8 mouse cellular contexts compared by ENCODE assay signal in genomic region chr6:127155468-127155867, GRCm38 (mm10). TPM values are rescaled to one million over a fixed set of nuclear protein-coding genes. Genes with fewer than 3 reads are reported as not detected.
DNase-seq lines count a peak whose midpoint lies in the region; ATAC-seq lines count a peak whose summit lies in the region.

No protein-coding gene starts in this region.

- WGBS in heart, embryonic 12.5 days = 2% methylated on average over 15 of the region's 15 CpGs
- WGBS in limb, embryonic 10.5 days = under 1% methylated on average over 15 of the region's 15 CpGs
- under 1% methylated on average over 15 of the region's 15 CpGs for WGBS in midbrain, embryonic 15.5 days

- H3K9me3 ChIP-seq in heart, embryonic 12.5 days (replicated peaks) = no peaks in the 10 kb centered on the region
- H3K9me3 ChIP-seq in limb, embryonic 10.5 days (replicated peaks) = no peaks in the 10 kb centered on the region
- H3K9me3 ChIP-seq in midbrain, embryonic 15.5 days = no peaks in the 10 kb centered on the region

- no peak overlapping the region for H3K27ac ChIP-seq in heart, embryonic 12.5 days (ENCODE audit: poor library complexity, severe bottlenecking)
- peak overlapping the region; percentile 97 for H3K27ac ChIP-seq in limb, embryonic 10.5 days
- no peak overlapping the region for H3K27ac ChIP-seq in midbrain, embryonic 15.5 days

- H3K27me3 ChIP-seq in heart, embryonic 12.5 days (replicated peaks) = 0 out of 2 replicates have a peak, but pooled peaks cover 4% of the 10 kb centered on the region
- H3K27me3 ChIP-seq in limb, embryonic 10.5 days (ENCODE audit: low read depth, poor library complexity, severe bottlenecking) = no peaks in the 10 kb centered on the region
- H3K27me3 ChIP-seq in midbrain, embryonic 15.5 days (replicated peaks) = peaks cover 42% of the 10 kb centered on the region

- H3K36me3 ChIP-seq in heart, embryonic 12.5 days = no peaks in the 10 kb centered on the region
- no peaks in the 10 kb centered on the region for H3K36me3 ChIP-seq in limb, embryonic 10.5 days
- no peaks in the 10 kb centered on the region for H3K36me3 ChIP-seq in midbrain, embryonic 15.5 days (replicated peaks)

- peak overlapping the region; percentile 71 for H3K9ac ChIP-seq in heart, embryonic 12.5 days
- no peak overlapping the region for H3K9ac ChIP-seq in midbrain, embryonic 15.5 days

- peak overlapping the region; percentile 83 for H3K4me3 ChIP-seq in heart, embryonic 12.5 days
- H3K4me3 ChIP-seq in limb, embryonic 10.5 days = peak overlapping the region; percentile 75
- peak overlapping the region; percentile 31 for H3K4me3 ChIP-seq in midbrain, embryonic 15.5 days

- peak; percentile 44 to 63 for DNase-seq in CD8-positive naive resting alpha-beta T cell, adult 2 months (ENCODE audit: low read depth in 2 of 2, low spot score in 2 of 2)
- peak; percentile 69 for DNase-seq in adrenal gland, adult 2 months
- DNase-seq in limb, embryonic 10.5 days (ENCODE audit: low spot score) = peak; percentile 48
- no peak for DNase-seq in layer of hippocampus, adult 9-11 months
- no peak for DNase-seq in spleen, adult 12 weeks (ENCODE audit: low spot score)

- no peak for ATAC-seq in heart, embryonic 12.5 days (ENCODE audit: insufficient number of reproducible peaks, low FRiP score)
- no peak for ATAC-seq in midbrain, embryonic 15.5 days (replicated peaks)
- ATAC-seq in frontal cortex, adult (ENCODE audit: low TSS enrichment) = no peak

- peak overlapping the region; percentile 91 for H3K4me2 ChIP-seq in heart, embryonic 12.5 days
- H3K4me2 ChIP-seq in midbrain, embryonic 15.5 days = peak overlapping the region; percentile 74

- H3K4me1 ChIP-seq in heart, embryonic 12.5 days (replicated peaks) = peaks cover 34% of the 10 kb centered on the region
- peaks cover 45% of the 10 kb centered on the region for H3K4me1 ChIP-seq in limb, embryonic 10.5 days
- H3K4me1 ChIP-seq in midbrain, embryonic 15.5 days = peaks cover 51% of the 10 kb centered on the region

RNA-seq across cellular contexts. Expression of gene Ccnd2, which starts 3.5 kb away (rescaled TPM):
- total RNA-seq in adrenal gland, adult 2 months (2021) = 100 to 1,000 TPM; 481 to 519 TPM
- 76.2 and 127 TPM in 2 replicates for polyA plus RNA-seq in adrenal gland, adult 2 months (2012; rRNA removed)
- 650 and 669 TPM in 2 replicates for polyA plus RNA-seq in heart, embryonic 12.5 days (2016; fragmentation: Nextera tagmentation; extraction: Ambion mirVana)
- 609 and 799 TPM in 2 replicates for polyA plus RNA-seq in limb, embryonic 10.5 days (2016; fragmentation: Nextera tagmentation; extraction: Ambion mirVana)
- polyA plus RNA-seq in midbrain, embryonic 15.5 days (2015; fragmentation: Nextera tagmentation; extraction: Ambion mirVana) = 320 and 370 TPM in 2 replicates

RNA-seq across cellular contexts. Expression of gene Tigar, which starts 46.1 kb away (rescaled TPM):
- 10 to 100 TPM; 13.2 to 21.9 TPM for total RNA-seq in adrenal gland, adult 2 months (2021)
- polyA plus RNA-seq in adrenal gland, adult 2 months (2012; rRNA removed) = 2.2 and 3.0 TPM in 2 replicates
- 9.1 and 9.2 TPM in 2 replicates for polyA plus RNA-seq in heart, embryonic 12.5 days (2016; fragmentation: Nextera tagmentation; extraction: Ambion mirVana)
- polyA plus RNA-seq in limb, embryonic 10.5 days (2016; fragmentation: Nextera tagmentation; extraction: Ambion mirVana) = 4.7 and 5.1 TPM in 2 replicates
- 6.5 and 7.1 TPM in 2 replicates for polyA plus RNA-seq in midbrain, embryonic 15.5 days (2015; fragmentation: Nextera tagmentation; extraction: Ambion mirVana)

Comparison
In these comparisons a context has a peak if more than half of its experiments do, and no peak if none do; other contexts are left out.
1. DNase-seq: peak in CD8-positive naive resting alpha-beta T cell, adult 2 months (2 of 2), adrenal gland, adult 2 months (single experiment) and limb, embryonic 10.5 days (single experiment); none in layer of hippocampus, adult 9-11 months (single experiment) and spleen, adult 12 weeks (single experiment).
2. H3K4me3 ChIP-seq: peak in every context shown above with its lines; median percentile 83 in heart, embryonic 12.5 days; 75 in limb, embryonic 10.5 days; 31 in midbrain, embryonic 15.5 days.